Mouse (Mus musculus): ENCODE results near the gene Irf2. TPM values are rescaled to one million over a fixed set of nuclear protein-coding genes. Genes with fewer than 3 reads are reported as not detected.

Gene Irf2
- total RNA-seq (2015; ENCODE audit: low replicate concordance) (44.7 and 89.5 TPM in 2 replicates), total RNA-seq (2017; ENCODE audit: low replicate concordance) (38.5 and 52.1 TPM in 2 replicates)

GRCm38 (mm10) chr8:46739003-46739949 lies at the start of gene Irf2:
TSS of gene Irf2 (plus strand) at chr8:46739732.
- peak; percentile 78 for ATAC-seq (replicated peaks; ENCODE audit: low FRiP score, poor library complexity, severe bottlenecking)

- ATAC-seq (replicated peaks; ENCODE audit: low FRiP score, poor library complexity, severe bottlenecking), result no peak
Observed at GRCm38 (mm10) chr8:46690111-46690510, 49.4 kb upstream of the Irf2 start.

GRCm38 (mm10) chr8:46690581-46690980 lies 49.0 kb upstream of the Irf2 start:
- ATAC-seq (replicated peaks; ENCODE audit: low FRiP score, poor library complexity, severe bottlenecking), result no peak

- no peak for ATAC-seq (replicated peaks; ENCODE audit: low FRiP score, poor library complexity, severe bottlenecking)
Observed at GRCm38 (mm10) chr8:46691360-46691759, 48.2 kb upstream of the Irf2 start.

DNA sequence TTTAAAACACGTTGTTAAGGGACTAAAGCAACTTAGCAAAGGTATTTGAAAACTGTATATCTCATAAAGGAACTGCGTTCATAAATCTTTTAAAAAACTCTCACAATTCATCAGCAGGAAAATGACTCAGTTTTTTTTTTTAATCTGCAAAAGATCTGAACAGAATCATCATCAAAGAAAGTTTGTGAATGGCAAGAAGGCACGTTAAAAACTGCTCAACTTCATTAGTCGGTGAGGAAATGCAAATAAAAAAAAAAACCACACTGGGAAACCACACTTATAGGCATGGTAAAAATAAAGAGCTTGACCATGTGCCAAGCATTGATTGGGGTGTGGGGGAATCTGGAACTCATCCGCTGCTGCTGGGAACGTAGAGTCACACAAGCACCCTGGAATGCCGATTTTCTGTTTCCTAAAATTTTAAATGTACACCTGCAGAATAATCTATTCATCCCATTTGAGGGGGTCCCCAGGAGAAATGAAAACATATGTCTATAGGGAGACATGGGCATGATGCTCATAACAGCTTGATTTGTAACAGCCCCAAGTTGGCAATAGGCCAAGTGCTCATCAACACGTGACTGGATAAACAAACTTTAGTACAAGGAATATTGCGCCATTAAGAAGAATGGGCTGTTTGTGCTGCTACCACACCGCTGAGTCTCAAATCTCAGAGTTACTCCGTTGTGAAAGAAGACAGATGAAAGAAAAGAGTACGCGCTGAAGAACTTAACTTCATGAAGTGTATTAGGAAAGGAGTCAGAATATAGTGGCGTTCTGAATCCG lies 43.1 kb upstream of the Irf2 start:
- ATAC-seq (replicated peaks; ENCODE audit: low FRiP score, poor library complexity, severe bottlenecking), result no peak

GRCm38 (mm10) chr8:46697566-46697965 lies 42.0 kb upstream of the Irf2 start:
- no peak for ATAC-seq (replicated peaks; ENCODE audit: low FRiP score, poor library complexity, severe bottlenecking)

DNA sequence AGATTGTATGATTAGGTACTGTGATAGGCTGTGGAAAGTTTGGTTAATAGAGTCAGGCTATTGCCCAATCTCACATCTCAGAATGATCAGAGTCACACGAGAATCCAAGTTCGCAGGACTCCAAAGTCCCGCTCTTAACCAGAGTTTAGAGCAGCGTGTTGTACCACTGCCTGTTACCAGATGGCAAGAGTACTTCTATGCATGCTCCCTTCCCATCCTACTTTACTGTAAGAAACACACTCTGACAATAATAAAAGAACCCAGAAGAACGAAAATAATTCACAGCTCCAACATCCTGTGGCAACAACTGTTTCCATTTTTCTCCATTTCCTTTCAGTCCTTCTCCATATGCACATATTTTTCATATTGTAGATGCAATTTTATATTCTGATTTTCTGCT lies 41.4 kb upstream of the Irf2 start:
- no peak for ATAC-seq (replicated peaks; ENCODE audit: low FRiP score, poor library complexity, severe bottlenecking)

DNA sequence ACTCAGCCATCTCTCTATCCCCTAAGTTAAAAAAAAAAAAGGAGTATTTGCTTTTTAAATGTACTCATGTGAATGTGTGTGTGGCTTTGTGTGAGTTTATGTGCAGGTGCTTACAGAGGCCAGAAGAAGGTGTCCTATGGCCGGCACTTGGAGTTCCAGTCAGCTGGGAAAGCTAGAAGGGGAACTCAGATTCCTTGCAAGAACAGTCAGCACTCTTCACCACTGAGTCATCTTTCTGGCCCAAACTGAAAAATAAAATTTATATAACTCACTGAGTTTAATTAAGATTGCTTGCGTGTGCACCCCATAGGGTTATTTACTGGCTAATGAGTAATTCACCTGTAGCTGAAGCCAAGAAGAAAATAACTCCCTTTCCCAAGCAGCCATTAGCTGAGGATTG lies 34.4 kb upstream of the Irf2 start:
- no peak for ATAC-seq (replicated peaks; ENCODE audit: low FRiP score, poor library complexity, severe bottlenecking)

GRCm38 (mm10) chr8:46706730-46707129 lies 32.8 kb upstream of the Irf2 start:
- no peak for ATAC-seq (replicated peaks; ENCODE audit: low FRiP score, poor library complexity, severe bottlenecking)

DNA sequence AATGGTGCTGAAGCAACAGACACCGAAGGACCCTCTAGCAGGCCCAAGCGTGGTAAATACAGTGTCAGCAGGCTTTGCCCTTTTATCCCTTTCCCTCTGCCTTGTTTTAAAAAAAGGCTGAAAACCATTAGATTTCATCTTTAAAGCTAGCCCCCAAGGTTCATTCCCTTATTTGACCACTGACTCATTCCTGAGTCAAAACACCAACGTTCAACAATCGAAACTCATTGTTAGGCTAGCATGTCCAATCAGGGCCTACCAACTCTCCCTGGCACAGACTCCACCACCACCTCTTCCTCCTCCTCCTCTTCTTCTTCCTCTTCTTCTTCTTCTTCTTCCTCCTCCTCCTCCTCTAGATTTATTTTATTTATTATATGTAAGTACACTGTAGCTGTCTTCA lies 30.2 kb upstream of the Irf2 start:
- ATAC-seq (replicated peaks; ENCODE audit: low FRiP score, poor library complexity, severe bottlenecking), result no peak

DNA sequence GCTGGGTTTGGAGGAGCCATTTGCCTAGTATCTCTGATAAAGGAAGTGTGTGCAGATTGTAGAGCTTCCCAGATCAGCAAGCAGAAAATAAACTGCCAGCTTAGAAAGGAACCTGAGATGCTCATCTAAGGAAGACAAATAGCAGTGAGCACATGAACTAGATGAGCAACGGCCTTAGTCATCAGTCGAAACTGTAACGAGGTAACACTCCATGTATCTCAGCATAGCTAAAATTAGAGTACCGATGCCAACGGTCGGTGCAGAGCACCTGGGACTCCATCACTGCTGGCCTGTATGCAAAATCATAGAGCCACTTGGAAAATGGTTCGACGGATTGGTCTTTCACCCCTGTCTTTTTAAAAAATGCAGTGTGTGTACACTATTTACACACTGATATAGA lies 29.2 kb upstream of the Irf2 start:
- ATAC-seq (replicated peaks; ENCODE audit: low FRiP score, poor library complexity, severe bottlenecking), result no peak

GRCm38 (mm10) chr8:46711496-46711895 lies 28.0 kb upstream of the Irf2 start:
- no peak for ATAC-seq (replicated peaks; ENCODE audit: low FRiP score, poor library complexity, severe bottlenecking)

DNA sequence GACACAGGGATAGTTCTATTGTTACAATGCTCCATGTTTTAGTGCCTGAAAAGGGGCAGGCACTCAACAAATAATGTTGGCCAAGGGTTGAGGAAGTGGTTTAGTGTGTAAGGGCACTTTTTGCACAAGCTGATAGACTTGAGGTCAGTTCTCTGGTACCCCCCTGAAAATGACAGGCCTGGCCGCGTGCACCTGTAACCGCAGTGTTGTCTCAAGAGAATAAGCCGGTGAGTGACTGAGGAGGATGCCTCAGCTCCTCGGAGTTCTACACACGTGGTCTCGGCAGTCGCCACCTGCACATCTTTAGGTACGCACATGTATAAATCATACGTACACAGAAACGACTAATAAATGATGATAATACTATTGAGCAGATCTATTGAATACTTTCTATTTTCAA lies 26.4 kb upstream of the Irf2 start:
- ATAC-seq (replicated peaks; ENCODE audit: low FRiP score, poor library complexity, severe bottlenecking), result no peak

DNA sequence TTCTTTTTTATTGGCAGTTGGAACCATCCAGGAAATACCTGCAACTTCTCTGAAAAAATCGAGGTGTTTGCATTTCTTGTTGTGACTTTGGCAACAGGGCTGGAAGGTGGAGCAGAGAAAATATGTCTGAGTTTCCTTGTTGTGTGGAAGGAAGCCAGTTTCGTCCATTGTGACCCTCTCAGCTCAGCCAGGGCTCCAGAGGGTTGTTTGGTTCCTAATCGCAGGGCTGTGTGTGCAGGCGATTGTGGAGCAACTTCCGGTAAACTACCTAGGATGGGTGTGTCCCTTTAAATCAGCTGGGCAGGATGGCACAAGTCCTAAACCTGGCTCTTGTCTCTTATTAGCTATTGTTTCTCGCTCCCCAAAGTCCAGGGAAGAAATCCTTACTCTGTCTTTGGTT lies 25.7 kb upstream of the Irf2 start:
- no peak for ATAC-seq (replicated peaks; ENCODE audit: low FRiP score, poor library complexity, severe bottlenecking)

DNA sequence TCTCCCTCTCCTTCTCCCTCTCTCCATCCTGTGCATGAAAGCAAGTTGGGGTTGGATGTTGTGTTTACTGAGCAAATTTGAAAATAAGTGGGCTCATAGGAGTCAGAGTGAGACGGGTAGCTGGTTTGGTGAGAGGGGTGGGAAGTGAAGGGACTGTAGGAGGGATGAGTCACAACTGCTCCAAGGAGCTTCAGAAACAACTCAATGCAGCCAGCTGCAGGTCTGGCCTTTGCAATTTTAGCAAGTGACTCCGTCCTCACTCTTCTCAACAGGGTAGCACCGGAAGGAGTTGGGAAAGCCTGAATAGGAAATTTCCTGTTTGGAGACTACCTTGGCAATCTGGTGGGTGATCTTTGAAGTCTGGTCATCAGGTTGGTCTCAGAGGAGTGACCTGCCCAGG lies 25.1 kb upstream of the Irf2 start:
- ATAC-seq (replicated peaks; ENCODE audit: low FRiP score, poor library complexity, severe bottlenecking), result no peak

DNA sequence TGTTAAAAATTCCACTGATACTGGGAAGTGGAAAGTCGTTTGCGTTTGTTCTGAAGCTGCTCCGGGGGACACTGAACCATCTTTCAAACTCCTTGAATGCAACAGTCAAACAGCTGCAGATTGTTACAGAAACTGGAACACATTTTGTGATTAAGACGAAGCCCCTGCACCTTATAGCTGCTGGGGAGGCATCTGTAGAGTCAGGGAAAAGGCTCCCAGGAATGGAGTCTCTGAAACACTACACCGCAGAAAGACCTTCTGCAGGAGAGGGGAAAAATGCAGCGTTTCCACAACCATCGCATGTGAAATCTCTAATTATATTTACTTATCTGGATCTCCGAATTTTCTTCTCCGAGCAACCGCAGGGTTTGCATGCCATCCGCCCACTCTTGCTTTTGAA lies 23.1 kb upstream of the Irf2 start:
- no peak for ATAC-seq (replicated peaks; ENCODE audit: low FRiP score, poor library complexity, severe bottlenecking)

DNA sequence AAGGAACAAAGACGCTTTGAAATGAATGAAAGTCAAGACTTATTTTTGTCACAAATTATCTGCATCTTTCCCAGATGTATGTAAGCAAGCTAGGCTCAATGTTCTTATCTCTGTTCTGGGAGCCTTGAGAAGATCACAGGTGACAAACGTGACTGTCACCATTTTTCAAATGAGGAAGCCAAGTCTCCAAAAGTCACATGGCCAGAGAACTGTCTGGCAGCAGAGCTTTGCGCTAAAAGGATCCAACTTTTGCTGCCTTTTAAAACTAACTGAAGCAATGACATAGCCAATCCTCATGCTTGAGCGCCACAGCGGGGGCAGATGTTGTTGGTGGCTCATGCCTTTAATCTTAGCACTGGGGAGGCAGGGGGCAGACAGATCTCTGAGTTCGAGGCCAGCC lies 22.4 kb upstream of the Irf2 start:
- ATAC-seq (replicated peaks; ENCODE audit: low FRiP score, poor library complexity, severe bottlenecking), result no peak

- ATAC-seq (replicated peaks; ENCODE audit: low FRiP score, poor library complexity, severe bottlenecking), result no peak
Observed at GRCm38 (mm10) chr8:46718301-46718700, 21.2 kb upstream of the Irf2 start.

DNA sequence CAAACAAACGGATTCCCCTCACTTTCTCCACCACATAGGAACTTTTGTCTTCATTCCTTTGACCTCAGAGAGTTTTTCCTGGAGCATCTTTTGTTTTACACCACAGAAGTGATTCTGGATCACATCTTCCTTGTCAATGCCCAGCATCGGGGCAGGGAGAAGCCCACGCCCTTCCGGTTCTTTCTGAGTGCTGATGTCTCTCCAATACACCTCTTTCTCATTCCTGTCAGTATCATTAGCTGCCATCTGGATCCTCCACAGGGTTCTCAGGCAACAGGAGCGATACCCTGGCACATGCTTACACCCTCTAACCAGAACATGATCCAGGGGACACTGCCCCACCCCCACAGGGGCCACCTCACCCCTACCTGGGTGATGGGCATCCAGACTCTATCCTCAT lies 20.8 kb upstream of the Irf2 start:
- no peak for ATAC-seq (replicated peaks; ENCODE audit: low FRiP score, poor library complexity, severe bottlenecking)

DNA sequence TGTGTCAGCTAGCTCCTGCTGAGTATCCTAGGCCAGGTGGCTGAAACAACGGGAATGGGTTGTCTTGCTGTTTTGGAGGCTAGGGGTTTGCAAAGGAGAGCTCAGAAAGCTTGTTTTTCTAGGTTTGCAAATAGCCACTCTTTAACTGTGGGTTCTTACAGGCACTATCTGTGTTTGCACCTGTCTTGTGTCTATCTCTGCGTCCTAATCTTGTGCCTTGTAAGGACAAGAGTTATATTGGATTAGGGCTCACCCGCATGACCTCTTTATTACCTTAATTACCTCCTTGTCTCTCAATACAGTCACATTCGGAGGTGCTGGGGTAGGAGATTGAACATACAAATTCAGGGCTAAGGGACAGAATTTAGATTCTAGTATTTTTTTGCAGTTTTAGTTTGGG lies 18.9 kb upstream of the Irf2 start:
- ATAC-seq (replicated peaks; ENCODE audit: low FRiP score, poor library complexity, severe bottlenecking), result peak; percentile 49; the same call in 1 of the 2 replicates
